Mouse (Mus musculus): Measurements from ENCODE around the gene Tmem8. TPM values are rescaled to one million over a fixed set of nuclear protein-coding genes. Genes with fewer than 3 reads are reported as not detected.
A peak's percentile ranks its signal among the peaks of the same experiment; 100 is the strongest.

Tmem8 gene
- polyA plus RNA-seq, 1 experiment from 2014 or later: 3.1 TPM

- no peak for ATAC-seq (ENCODE audit: low read depth)
- H3K4me1 ChIP-seq (ENCODE audit: control insufficient read depth, insufficient read depth, low read length): no peaks in the 10 kb centered on the region
- H3K27ac ChIP-seq (ENCODE audit: low read depth, low read length): no peak overlapping the region
- H3K27me3 ChIP-seq (ENCODE audit: control insufficient read depth, insufficient read depth, low read length): no peaks in the 10 kb centered on the region
- H3K4me3 ChIP-seq (ENCODE audit: low read depth, low read length): no peak overlapping the region
- peaks cover 25% of the 10 kb centered on the region for H3K36me3 ChIP-seq (ENCODE audit: control insufficient read depth, insufficient read depth, low read length)
- H3K9ac ChIP-seq (replicated peaks; ENCODE audit: low read depth, low read length): no peak overlapping the region
- 87% methylated on average over 18 of the region's 18 CpGs for WGBS
- no peaks in the 10 kb centered on the region for H3K9me3 ChIP-seq (ENCODE audit: control insufficient read depth, low read length)
- H3K4me2 ChIP-seq (ENCODE audit: low read depth, low read length): no peak overlapping the region
These were observed 19.1 kb downstream of the Tmem8 start for GRCm38 (mm10) chr17:26131856-26132853.

DNA sequence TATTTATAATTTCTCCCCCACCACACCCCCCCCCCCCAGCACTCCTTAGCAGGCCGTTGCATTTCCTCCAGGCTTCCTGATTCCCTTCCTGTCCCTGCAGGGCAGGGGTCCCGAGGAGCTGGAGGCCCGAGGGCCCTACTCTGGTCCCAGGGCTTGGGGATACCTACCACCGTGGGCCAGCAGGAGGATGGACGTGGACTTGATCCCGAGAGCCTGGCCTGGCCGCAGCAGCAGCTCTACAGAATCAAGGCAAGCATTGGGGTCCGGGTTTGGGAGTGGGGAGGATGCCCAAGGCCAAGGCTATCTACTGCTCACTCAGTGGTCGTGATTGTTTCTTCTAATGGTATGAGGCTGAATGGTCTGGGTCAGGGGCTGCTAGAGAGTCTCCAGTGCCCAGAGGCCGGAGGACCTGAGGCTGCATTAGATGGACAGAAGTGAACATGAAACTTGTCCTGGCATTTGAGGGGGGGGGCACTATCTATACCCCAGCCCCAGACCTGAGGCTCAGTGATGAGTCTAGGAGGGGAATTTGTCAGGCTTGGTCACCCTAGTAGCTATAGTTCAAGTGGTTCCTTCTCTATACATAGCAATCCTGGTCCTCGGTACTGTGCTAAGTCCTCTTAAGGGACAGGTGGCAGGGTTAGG lies 24.1 kb downstream of the Tmem8 start:
- Histone ChIP-seq H3K27me3 (ENCODE audit: control insufficient read depth, insufficient read depth, low read length) (no peaks in the 10 kb centered on the region), H3K9me3 (ENCODE audit: control insufficient read depth, low read length) (no peaks in the 10 kb centered on the region), H3K27ac (ENCODE audit: low read depth, low read length) (no peak overlapping the region), H3K36me3 (ENCODE audit: control insufficient read depth, insufficient read depth, low read length) (no peaks in the 10 kb centered on the region), H3K4me3 (ENCODE audit: low read depth, low read length) (no peak overlapping the region), H3K4me2 (ENCODE audit: low read depth, low read length) (no peak overlapping the region), H3K4me1 (ENCODE audit: control insufficient read depth, insufficient read depth, low read length) (peaks cover 14% of the 10 kb centered on the region), H3K9ac (replicated peaks; ENCODE audit: low read depth, low read length) (no peak overlapping the region)
- ATAC-seq (ENCODE audit: low read depth): no peak
- WGBS: 92% methylated on average over 11 of the region's 11 CpGs

DNA sequence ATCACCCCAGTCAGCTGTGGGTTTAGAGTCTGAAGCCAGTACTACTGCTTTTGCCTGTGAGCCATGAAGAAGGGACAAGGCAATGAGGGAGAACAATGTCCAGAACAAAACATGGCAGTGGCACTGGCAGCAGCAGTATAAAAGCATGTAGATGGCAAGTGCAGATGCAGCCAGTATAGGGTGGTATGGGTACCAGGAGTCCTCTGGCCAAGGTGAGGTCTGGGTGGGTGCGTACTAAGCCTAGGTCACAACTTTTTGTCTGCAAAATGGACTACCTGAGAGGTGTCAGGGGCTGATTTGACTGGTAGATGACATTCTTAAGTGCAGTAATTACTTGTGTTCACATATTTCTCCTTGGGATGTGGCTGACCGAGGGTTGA lies 24.6 kb downstream of the Tmem8 start:
- Histone ChIP-seq H3K4me2 (ENCODE audit: low read depth, low read length) (peak overlapping the region; percentile 79), H3K27ac (ENCODE audit: low read depth, low read length) (peak overlapping the region; percentile 93; the same call in 1 of the 2 replicates), H3K9ac (replicated peaks; ENCODE audit: low read depth, low read length) (no peak overlapping the region), H3K36me3 (ENCODE audit: control insufficient read depth, insufficient read depth, low read length) (no peaks in the 10 kb centered on the region), H3K9me3 (ENCODE audit: control insufficient read depth, low read length) (no peaks in the 10 kb centered on the region), H3K27me3 (ENCODE audit: control insufficient read depth, insufficient read depth, low read length) (no peaks in the 10 kb centered on the region), H3K4me1 (ENCODE audit: control insufficient read depth, insufficient read depth, low read length) (peaks cover 14% of the 10 kb centered on the region), H3K4me3 (ENCODE audit: low read depth, low read length) (peak overlapping the region; percentile 85; the same call in 1 of the 2 replicates)
- WGBS: 76% methylated on average over 2 of the region's 2 CpGs
- 0 out of 2 replicates have a peak, but pooled peaks have one; percentile 0 for ATAC-seq (ENCODE audit: low read depth)

DNA sequence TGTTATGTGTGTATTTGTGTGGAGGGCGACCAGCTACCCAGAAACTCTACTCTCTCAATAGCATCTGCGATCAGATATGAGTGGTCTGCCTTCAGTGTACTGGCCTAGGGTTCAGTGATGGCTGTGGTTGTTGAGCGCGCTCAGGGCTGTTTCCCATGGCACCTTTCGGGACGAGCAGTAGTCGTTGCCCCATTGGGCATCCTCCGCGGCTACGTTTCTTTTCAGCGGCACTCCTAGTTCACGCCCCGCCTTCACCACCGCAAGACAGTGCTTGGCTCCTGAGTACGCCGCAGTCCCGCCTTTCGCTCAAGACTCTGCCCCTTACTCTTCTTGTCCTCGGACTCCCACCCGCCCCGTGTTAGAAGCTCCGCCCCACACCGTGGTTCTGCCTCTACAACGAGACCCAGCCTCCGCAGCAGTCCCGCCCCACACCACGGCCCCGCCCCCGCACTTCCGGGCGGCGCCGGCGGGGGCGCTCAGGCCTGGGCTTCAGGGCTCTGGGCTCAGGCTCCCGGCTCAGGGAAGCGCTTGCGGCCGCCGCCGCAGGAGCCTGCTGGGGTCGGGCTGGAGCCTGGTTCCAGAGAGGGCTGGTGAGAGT lies 25.2 kb downstream of the Tmem8 start, which contains the start of gene Axin1:
Gene Axin1, plus strand, starts transcription at position 450 of the 598 bp plus-strand sequence.
- peak within 1 kb of the TSS; percentile 95 for H3K9ac ChIP-seq (replicated peaks; ENCODE audit: low read depth, low read length)
- H3K4me1 ChIP-seq (ENCODE audit: control insufficient read depth, insufficient read depth, low read length): peaks cover 14% of the 10 kb centered on the region
- H3K27ac ChIP-seq (ENCODE audit: low read depth, low read length): peak within 1 kb of the TSS; percentile 93

GRCm38 (mm10) chr17:26138901-26139381 lies 25.8 kb downstream of the Tmem8 start:
- WGBS: under 1% methylated on average over 56 of the region's 58 CpGs
- peak; percentile 72 for ATAC-seq (ENCODE audit: low read depth)

More for the DNA sequence above, 25.2 kb downstream of the Tmem8 start, which contains the start of gene Axin1:
- Histone ChIP-seq H3K9me3 (ENCODE audit: control insufficient read depth, low read length) (no peaks in the 10 kb centered on the region), H3K27me3 (ENCODE audit: control insufficient read depth, insufficient read depth, low read length) (no peaks in the 10 kb centered on the region), H3K4me3 (ENCODE audit: low read depth, low read length) (peak within 1 kb of the TSS; percentile 85), H3K36me3 (ENCODE audit: control insufficient read depth, insufficient read depth, low read length) (0 out of 2 replicates have a peak, but pooled peaks cover 3% of the 10 kb centered on the region), H3K4me2 (ENCODE audit: low read depth, low read length) (peak within 1 kb of the TSS; percentile 79)
- WGBS: 2% methylated on average over 42 of the region's 42 CpGs
- ATAC-seq (ENCODE audit: low read depth): peak; percentile 98

GRCm38 (mm10) chr17:26142796-26143195 lies 29.7 kb downstream of the Tmem8 start:
- H3K36me3 ChIP-seq (ENCODE audit: control insufficient read depth, insufficient read depth, low read length): peaks cover 11% of the 10 kb centered on the region; the same call in 1 of the 2 replicates
- H3K9ac ChIP-seq (replicated peaks; ENCODE audit: low read depth, low read length): no peak overlapping the region
- no peak for ATAC-seq (ENCODE audit: low read depth)
- whole genome bisulfite sequencing: 94% methylated on average over 4 of the region's 4 CpGs
- H3K4me2 ChIP-seq (ENCODE audit: low read depth, low read length): no peak overlapping the region
- no peaks in the 10 kb centered on the region for H3K9me3 ChIP-seq (ENCODE audit: control insufficient read depth, low read length)
- H3K27me3 ChIP-seq (ENCODE audit: control insufficient read depth, insufficient read depth, low read length): no peaks in the 10 kb centered on the region
- H3K4me1 ChIP-seq (ENCODE audit: control insufficient read depth, insufficient read depth, low read length): peaks cover 14% of the 10 kb centered on the region
- H3K27ac ChIP-seq (ENCODE audit: low read depth, low read length): no peak overlapping the region
- H3K4me3 ChIP-seq (ENCODE audit: low read depth, low read length): no peak overlapping the region

More at GRCm38 (mm10) chr17:26138901-26139381, 25.8 kb downstream of the Tmem8 start:
- H3K4me1 ChIP-seq (ENCODE audit: control insufficient read depth, insufficient read depth, low read length): peaks cover 14% of the 10 kb centered on the region
- H3K27me3 ChIP-seq (ENCODE audit: control insufficient read depth, insufficient read depth, low read length): no peaks in the 10 kb centered on the region
- 0 out of 2 replicates have a peak, but pooled peaks cover 3% of the 10 kb centered on the region for H3K36me3 ChIP-seq (ENCODE audit: control insufficient read depth, insufficient read depth, low read length)
- H3K4me3 ChIP-seq (ENCODE audit: low read depth, low read length): peak overlapping the region; percentile 85
- peak overlapping the region; percentile 79 for H3K4me2 ChIP-seq (ENCODE audit: low read depth, low read length)
- peak overlapping the region; percentile 95 for H3K9ac ChIP-seq (replicated peaks; ENCODE audit: low read depth, low read length)
- H3K9me3 ChIP-seq (ENCODE audit: control insufficient read depth, low read length): no peaks in the 10 kb centered on the region
- peak overlapping the region; percentile 93 for H3K27ac ChIP-seq (ENCODE audit: low read depth, low read length)

DNA sequence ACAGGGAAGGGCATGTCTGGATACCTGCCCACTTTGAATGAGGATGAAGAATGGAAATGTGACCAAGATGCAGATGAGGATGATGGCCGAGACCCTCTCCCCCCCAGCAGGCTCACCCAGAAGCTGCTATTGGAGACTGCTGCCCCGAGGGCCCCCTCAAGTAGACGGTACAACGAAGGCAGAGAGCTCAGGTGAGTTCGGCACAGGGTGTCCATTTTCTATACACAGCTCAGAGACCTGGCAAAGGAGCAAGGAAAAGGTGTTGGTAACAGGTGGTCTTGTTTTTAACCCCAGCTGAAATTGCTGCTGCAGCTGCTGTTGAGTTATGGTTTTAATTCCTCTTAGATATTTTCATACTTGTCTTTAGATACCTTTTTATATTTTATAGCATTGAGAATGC lies 30.3 kb downstream of the Tmem8 start:
- WGBS: 97% methylated on average over 5 of the region's 5 CpGs
- Histone ChIP-seq H3K36me3 (ENCODE audit: control insufficient read depth, insufficient read depth, low read length) (peaks cover 11% of the 10 kb centered on the region; the same call in 1 of the 2 replicates), H3K27ac (ENCODE audit: low read depth, low read length) (no peak overlapping the region), H3K4me1 (ENCODE audit: control insufficient read depth, insufficient read depth, low read length) (peaks cover 11% of the 10 kb centered on the region), H3K4me3 (ENCODE audit: low read depth, low read length) (no peak overlapping the region), H3K9me3 (ENCODE audit: control insufficient read depth, low read length) (no peaks in the 10 kb centered on the region), H3K4me2 (ENCODE audit: low read depth, low read length) (no peak overlapping the region), H3K27me3 (ENCODE audit: control insufficient read depth, insufficient read depth, low read length) (no peaks in the 10 kb centered on the region), H3K9ac (replicated peaks; ENCODE audit: low read depth, low read length) (no peak overlapping the region)
- ATAC-seq (ENCODE audit: low read depth): no peak

- 79% methylated on average over 2 of the region's 2 CpGs for WGBS
- ATAC-seq (ENCODE audit: low read depth): no peak
- Histone ChIP-seq H3K4me2 (ENCODE audit: low read depth, low read length) (no peak overlapping the region), H3K9ac (replicated peaks; ENCODE audit: low read depth, low read length) (no peak overlapping the region), H3K4me3 (ENCODE audit: low read depth, low read length) (no peak overlapping the region), H3K36me3 (ENCODE audit: control insufficient read depth, insufficient read depth, low read length) (peaks cover 8% of the 10 kb centered on the region; the same call in 1 of the 2 replicates), H3K27ac (ENCODE audit: low read depth, low read length) (no peak overlapping the region), H3K27me3 (ENCODE audit: control insufficient read depth, insufficient read depth, low read length) (no peaks in the 10 kb centered on the region), H3K9me3 (ENCODE audit: control insufficient read depth, low read length) (no peaks in the 10 kb centered on the region), H3K4me1 (ENCODE audit: control insufficient read depth, insufficient read depth, low read length) (no peaks in the 10 kb centered on the region)
These were observed 36.0 kb downstream of the Tmem8 start for GRCm38 (mm10) chr17:26149056-26149455.

Data from neural tube, embryonic 14.5 days (tissue).